Mouse (Mus musculus) liver, embryonic 15.5 days (tissue): ENCODE measurements around the gene 4930435E12Rik. TPM values are rescaled to one million over a fixed set of nuclear protein-coding genes. Genes with fewer than 3 reads are reported as not detected.

Experiments used
- ATAC-seq: fragments of 200-750 bp; cut with Nextera tagmentation; 2 replicates; pipeline ENCODE4 v1.8.0; 2017; ENCODE audit warnings: moderate number of reproducible peaks, mild to moderate bottlenecking, moderate library complexity; ENCODE audit not compliant: insufficient read depth
- H3K27ac ChIP-seq: fragments of 300-500 bp; sonication (generic); replicated peaks from 2 replicates; pipeline ENCODE4 v1.5.1; 2015; ENCODE audit warnings: mild to moderate bottlenecking, inconsistent platforms
- H3K27me3 ChIP-seq: fragments of 300-500 bp; sonication (generic); 2 replicates; pipeline ENCODE4 v1.6.1; 2015; ENCODE audit warnings: mild to moderate bottlenecking, inconsistent platforms
- H3K36me3 ChIP-seq: fragments of 300-500 bp; sonication (generic); replicated peaks from 2 replicates; pipeline ENCODE4 v1.6.1; 2015; ENCODE audit warnings: moderate library complexity, mild to moderate bottlenecking, inconsistent platforms
- H3K4me1 ChIP-seq: fragments of 300-500 bp; sonication (generic); replicated peaks from 2 replicates; pipeline ENCODE4 v1.6.1; 2015; ENCODE audit warnings: inconsistent platforms
- H3K4me2 ChIP-seq: fragments of 300-500 bp; sonication (generic); 2 replicates; pipeline ENCODE4 v1.6.1; 2015; ENCODE audit warnings: moderate library complexity, mild to moderate bottlenecking, inconsistent platforms
- H3K4me3 ChIP-seq: fragments of 300-500 bp; sonication (generic); replicated peaks from 2 replicates; pipeline ENCODE4 v1.5.1; 2015; ENCODE audit warnings: mild to moderate bottlenecking, inconsistent platforms
- H3K9ac ChIP-seq: fragments of 300-500 bp; sonication (generic); 2 replicates; pipeline ENCODE4 v1.6.1; 2015; ENCODE audit warnings: moderate library complexity, mild to moderate bottlenecking, inconsistent platforms
- H3K9me3 ChIP-seq: fragments of 300-500 bp; sonication (generic); replicated peaks from 2 replicates; pipeline ENCODE4 v1.6.1; 2016; ENCODE audit warnings: inconsistent platforms
- WGBS: fragments of 180-500 bp; shearing (Covaris S2); methylation state at CpG from one replicate; pipeline ENCODE4 v1.1.7; 2015; ENCODE audit warnings: mixed read lengths; ENCODE audit not compliant: insufficient replicate concordance; 5-methylcytosine and 5-hydroxymethylcytosine counted together
- polyA plus RNA-seq: library from polyadenylated mRNA; unstranded; fragments of >200 nt; fragmentation: Nextera tagmentation; extraction: Ambion mirVana; gene quantifications from 2 replicates; pipeline ENCODE4 v1.2.1, GENCODE M21; 2015

The 4930435E12Rik gene
- polyA plus RNA-seq, 1 experiment from 2014 or later = not detected

DNA sequence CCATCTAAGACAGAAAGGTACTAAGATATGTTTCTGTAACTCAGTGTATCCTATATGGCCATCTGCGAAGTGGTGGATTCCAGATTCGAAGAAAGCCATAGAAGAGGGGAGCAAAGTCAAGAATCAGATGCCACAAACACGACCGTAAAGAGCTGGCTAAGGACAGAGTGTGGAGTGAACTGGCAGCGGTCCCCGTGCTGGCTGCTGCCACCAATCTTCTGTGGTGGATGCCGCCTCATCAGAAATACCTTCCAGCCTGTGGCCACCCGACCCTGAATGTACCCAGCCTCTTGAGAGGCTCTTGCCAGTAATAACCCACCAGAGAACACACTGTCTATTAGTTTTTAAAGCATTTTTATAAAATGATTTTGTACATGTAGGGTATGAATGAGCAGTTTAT, 60.2 kb downstream of the 4930435E12Rik start:
- H3K4me2 ChIP-seq = no peak overlapping the region
- H3K36me3 ChIP-seq = no peaks in the 10 kb centered on the region
- no peak overlapping the region for H3K27ac ChIP-seq
- H3K27me3 ChIP-seq = peaks cover 44% of the 10 kb centered on the region
- no peaks in the 10 kb centered on the region for H3K4me1 ChIP-seq
- 68% methylated on average over 8 of the region's 8 CpGs for WGBS
- H3K4me3 ChIP-seq = no peak overlapping the region
- ATAC-seq = no peak
- no peaks in the 10 kb centered on the region for H3K9me3 ChIP-seq
- no peak overlapping the region for H3K9ac ChIP-seq

DNA sequence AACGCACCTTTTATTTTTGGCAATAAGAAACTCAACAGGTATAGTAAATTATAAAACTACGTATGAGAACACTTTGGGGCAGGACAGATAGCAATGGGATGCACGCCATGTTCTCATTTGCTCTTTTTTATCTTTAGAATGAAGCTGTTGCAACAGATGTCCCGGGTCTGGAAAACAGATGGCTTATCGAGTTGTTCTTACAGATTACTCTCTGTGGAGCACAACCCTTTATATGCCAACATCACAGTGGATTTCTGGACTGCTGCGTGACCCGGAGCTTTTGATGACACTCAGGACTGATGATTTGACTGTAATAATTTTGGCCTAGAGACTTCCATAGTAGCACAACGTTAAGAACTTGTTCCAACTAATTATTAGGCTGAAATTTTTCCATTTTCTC, 60.8 kb downstream of the 4930435E12Rik start:
- H3K4me1 ChIP-seq = no peaks in the 10 kb centered on the region
- WGBS = 56% methylated on average over 8 of the region's 8 CpGs
- H3K27ac ChIP-seq = no peak overlapping the region
- H3K4me3 ChIP-seq = no peak overlapping the region
- no peaks in the 10 kb centered on the region for H3K9me3 ChIP-seq
- H3K4me2 ChIP-seq = no peak overlapping the region
- H3K9ac ChIP-seq = no peak overlapping the region
- peaks cover 38% of the 10 kb centered on the region for H3K27me3 ChIP-seq
- no peak for ATAC-seq
- no peaks in the 10 kb centered on the region for H3K36me3 ChIP-seq

DNA sequence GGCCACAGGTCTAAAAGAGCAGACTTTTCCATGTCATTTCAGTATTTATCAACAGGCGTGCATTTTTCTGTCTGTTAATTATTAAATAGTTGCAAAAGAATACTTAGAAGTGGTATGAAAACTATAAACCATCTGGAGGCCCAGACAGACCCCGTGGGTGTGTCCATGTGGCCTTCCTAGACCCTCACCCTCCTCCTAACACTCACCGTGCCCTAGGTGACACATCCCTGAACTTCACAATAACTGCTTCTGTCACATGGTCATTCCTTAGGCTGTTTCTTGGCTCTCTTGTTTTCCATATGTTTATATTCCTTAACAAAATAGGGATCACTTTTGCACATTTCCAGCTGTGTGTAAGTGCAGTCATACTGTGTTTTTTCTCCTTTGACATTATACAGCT, 61.9 kb downstream of the 4930435E12Rik start:
- Histone ChIP-seq H3K9ac (no peak overlapping the region), H3K9me3 (no peaks in the 10 kb centered on the region), H3K36me3 (no peaks in the 10 kb centered on the region), H3K4me2 (no peak overlapping the region), H3K4me1 (no peaks in the 10 kb centered on the region), H3K27me3 (peaks cover 34% of the 10 kb centered on the region; the same call in 1 of the 2 replicates), H3K27ac (no peak overlapping the region), H3K4me3 (no peak overlapping the region)
- ATAC-seq = no peak
- WGBS = 36% methylated on average over 3 of the region's 3 CpGs

DNA sequence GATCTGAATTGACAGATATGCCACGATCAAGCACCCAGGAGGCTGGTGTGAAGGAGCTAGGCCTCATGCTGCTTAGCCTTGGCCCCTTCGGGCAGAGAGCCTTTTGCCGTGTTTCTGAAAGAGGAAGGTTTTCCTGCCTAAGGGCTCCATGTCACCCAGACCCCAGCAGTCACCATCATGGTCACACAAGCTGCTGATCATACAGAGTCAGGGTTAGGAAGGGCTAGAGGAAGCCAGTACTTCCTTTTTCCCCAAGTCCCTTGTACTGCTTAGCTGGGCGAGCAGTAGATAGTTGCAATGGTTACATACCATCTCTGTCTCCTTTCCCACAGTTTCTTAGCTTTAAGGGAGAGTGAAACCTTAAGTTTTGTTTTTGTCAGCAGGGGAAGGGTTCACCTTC, 65.0 kb downstream of the 4930435E12Rik start:
- ATAC-seq = no peak; the same call in 1 of the 2 replicates
- H3K9me3 ChIP-seq = no peaks in the 10 kb centered on the region
- peaks cover 29% of the 10 kb centered on the region for H3K27me3 ChIP-seq
- no peak overlapping the region for H3K9ac ChIP-seq
- no peaks in the 10 kb centered on the region for H3K4me1 ChIP-seq
- 36% methylated on average over 4 of the region's 4 CpGs for WGBS
- H3K4me3 ChIP-seq = no peak overlapping the region
- H3K4me2 ChIP-seq = no peak overlapping the region
- no peak overlapping the region for H3K27ac ChIP-seq
- H3K36me3 ChIP-seq = no peaks in the 10 kb centered on the region

DNA sequence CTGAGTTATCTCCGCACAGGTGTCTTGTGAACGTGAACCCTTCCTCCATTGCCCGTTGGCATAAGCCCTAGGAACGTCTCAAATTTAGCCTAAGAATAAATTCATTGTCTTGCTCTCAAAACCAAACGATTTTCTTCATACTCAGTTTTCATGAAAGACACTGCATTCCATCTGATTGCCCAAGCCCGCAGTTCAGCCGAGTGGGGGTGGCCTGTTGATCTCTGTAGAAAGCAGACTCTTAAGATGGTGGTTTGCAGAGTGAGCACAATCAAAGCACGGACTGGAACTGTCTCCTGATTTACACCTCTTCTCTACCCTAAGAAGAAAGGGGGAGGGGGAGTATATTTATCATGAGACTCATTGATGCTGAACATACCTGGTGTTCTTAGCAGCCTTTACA, 66.1 kb downstream of the 4930435E12Rik start:
- no peak overlapping the region for H3K4me2 ChIP-seq
- H3K4me1 ChIP-seq = 0 out of 2 replicates have a peak, but pooled peaks cover 2% of the 10 kb centered on the region
- H3K27ac ChIP-seq = no peak overlapping the region
- H3K36me3 ChIP-seq = no peaks in the 10 kb centered on the region
- peaks cover 40% of the 10 kb centered on the region for H3K27me3 ChIP-seq
- no peak for ATAC-seq
- WGBS = 69% methylated on average over 8 of the region's 8 CpGs
- H3K4me3 ChIP-seq = no peak overlapping the region
- H3K9me3 ChIP-seq = no peaks in the 10 kb centered on the region
- no peak overlapping the region for H3K9ac ChIP-seq

Other genes starting within 250 kb of the 4930435E12Rik start
- gene Arhgap31, start 115.5 kb downstream of the 4930435E12Rik start, polyA plus RNA-seq = 1.5 and 1.6 TPM in 2 replicates
- 3.0 and 3.2 TPM in 2 replicates for gene B4galt4, start 86.5 kb downstream of the 4930435E12Rik start, polyA plus RNA-seq
- 1.3 and 1.8 TPM in 2 replicates for gene Upk1b, start 28.4 kb downstream of the 4930435E12Rik start, polyA plus RNA-seq
- 0.08 and 0.13 TPM in 2 replicates for gene Igsf11, start 63.9 kb upstream of the 4930435E12Rik start, polyA plus RNA-seq